Mouse (Mus musculus): ENCODE results near the gene C2cd5.

Gene C2cd5

DNA sequence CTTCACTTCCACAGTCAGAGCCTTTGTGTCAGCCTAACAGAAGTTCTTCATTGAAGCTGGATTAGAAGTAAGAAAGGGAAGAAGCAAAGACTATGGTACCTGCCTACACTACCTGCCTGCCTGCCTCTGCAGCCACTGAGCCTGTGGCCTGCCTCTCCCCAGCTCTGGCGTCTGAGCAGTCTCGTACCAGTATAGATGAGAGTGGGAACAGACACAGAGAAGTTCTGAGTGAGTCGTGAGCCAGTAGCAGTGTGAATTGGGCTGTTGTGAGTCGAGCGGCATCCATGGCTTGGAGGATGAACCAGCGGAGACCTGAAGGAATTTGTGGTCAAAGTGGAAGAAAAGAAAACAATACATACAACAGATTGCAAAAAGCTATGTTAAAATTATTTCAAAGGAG, 26.5 kb downstream of the C2cd5 start:
- no peak for DNase-seq (ENCODE audit: low spot score)

DNA sequence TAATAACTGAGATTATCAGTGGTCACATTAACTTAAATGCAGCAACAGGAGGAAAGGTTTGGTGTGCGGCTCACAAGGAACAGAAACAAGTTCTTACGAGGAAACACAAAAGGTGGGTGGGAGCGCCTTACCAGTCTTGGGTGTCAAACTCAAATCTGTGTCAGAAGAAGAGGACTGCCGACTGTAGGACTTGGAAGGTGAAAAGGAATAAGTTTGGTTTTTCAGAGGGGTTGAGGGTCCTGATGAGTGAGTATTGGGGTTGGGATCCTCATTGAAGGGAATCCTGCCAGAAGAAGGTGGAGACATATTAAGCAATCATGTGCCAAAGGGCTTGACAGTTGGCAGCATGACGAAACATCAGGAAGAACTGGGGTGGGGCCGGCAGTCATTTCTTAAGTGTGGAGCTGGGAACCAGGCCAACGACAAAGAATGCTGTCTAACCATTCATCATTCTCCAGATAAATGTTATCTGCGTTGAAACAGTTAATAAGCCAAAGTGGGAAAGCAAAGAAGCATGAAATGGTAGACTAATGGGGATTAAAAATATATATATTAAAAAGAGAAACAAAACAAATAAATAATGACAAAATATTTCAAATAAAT, 27.4 kb downstream of the C2cd5 start:
- DNase-seq (ENCODE audit: low spot score), result no peak

DNA sequence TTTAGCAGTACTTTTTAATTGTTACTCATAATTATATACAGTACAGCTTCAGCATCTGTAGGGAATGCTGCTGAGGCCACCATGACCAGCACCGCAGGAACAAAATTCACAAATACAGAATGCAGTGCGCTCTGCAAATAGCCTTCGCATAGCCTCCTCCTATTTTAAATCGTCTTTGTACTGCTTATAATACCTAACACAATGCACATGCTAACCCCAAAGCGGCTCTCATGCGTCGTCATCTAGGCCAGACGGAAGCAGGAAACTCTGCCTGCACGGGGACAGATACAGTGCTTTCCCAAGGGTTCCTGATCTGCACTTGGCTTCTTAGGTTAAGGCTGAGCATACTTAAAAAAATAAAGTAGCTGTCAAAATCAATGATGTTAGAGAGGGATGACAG, 29.2 kb downstream of the C2cd5 start:
- no peak for DNase-seq (ENCODE audit: low spot score)

DNA sequence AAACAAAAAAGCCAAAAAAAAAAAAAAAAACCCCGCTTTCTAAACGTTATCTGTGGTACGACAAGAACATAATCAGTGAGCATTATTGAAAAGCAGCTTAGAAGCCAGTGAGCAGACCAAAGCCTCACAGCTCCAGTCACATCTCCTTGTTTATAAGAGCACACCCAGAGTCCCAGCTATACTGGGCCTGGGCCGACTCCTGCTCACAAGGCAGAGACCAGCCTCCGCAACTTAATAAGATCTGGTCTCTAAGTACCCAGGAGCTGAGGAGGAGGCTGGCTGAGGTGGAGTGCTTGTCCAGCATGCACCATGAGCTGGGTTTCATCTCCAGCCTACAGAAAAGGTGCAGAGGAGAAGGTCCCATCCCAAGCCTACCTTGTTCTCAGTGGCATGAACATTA, 29.9 kb downstream of the C2cd5 start:
- no peak for DNase-seq (ENCODE audit: low spot score)

DNA sequence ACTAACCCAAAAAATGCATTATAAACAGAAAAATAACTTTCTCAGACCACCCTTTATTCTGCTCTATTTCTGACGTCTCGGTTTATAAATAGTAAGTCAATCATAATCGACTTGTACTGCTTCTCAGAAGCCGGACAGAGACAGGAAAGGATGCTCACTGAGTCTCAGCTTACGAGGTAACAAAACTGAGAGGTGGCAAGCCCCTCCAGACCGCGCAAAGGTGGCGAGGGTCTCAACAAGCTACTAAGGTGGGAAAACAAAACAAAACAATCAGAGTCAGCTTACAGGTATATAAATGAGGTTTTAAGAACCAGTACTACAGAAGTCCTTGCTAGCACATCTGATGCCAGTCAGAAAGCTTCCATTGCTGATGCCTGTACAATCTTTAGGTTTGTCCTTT, 30.3 kb downstream of the C2cd5 start:
- DNase-seq (ENCODE audit: low spot score), result no peak

DNA sequence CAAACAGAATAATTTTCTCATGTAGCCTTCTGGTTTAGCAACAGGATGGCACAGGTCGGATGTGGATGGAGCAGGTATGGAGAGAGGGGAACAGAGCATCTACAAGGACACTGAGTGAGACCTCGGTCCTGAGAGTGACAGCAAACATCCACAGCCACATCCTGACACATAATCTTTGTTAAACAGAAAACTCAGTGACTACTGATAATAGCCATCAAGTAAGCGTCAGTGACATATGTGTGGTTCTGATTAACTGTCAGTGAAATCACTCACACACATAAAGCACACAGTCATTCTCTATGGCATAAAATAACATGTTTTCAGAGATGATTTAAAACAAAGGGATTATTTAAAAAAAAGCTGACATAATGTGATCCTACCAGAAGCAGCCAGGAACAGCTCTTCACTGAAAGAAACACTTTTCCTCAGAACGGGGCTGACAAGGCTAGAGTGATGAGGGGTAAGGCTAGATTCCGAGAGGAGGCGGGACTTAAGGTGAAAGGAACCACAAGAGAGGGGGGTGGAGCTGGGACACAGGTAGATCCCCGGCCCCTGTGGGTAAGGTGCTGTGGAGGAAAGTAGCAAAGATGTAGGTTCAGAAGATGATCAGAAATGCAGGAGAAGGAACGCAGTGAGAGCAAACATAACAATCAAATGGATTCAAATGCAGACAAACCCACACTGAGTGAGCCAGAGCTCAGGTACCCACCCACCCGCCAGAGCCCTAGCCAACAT, 31.6 kb downstream of the C2cd5 start:
- DNase-seq (ENCODE audit: low spot score), result no peak

DNA sequence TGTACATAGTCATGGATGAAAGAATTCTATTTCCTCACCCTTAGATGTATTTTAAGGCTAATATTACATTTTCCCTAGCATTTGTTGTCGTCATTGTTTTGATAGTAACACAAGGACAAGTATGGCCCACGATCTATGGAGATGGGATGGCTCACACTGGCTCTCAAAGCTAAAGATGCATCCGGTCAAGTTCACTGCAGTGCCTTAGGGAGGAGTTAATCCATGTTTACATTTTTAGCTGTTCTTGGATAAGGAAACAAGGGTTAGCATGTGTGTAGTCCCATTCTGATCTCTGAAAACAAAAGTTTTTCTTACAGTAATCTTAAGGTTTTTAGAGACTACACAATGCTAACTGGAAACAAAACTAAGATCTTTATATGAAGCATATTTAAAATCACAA, 32.3 kb downstream of the C2cd5 start:
- DNase-seq (ENCODE audit: low spot score), result no peak

DNA sequence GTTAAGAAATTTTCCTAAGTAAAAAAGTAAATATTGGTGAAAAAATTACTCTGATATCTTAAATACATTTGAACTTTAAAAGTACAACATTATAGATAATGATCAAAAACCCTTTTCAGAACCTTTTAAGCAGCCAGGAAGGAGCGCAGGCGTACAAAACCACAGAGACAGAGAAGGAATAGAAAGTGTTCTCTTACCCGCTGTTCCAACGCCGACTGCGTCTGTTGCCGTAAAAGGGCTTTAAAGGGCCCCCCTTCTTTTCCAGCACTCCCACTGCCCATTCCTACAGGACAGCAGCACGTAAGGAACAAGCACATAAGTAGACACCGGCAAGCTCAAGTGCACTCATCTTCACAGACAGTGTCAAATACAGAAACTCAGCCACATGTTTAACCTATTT, 33.1 kb downstream of the C2cd5 start:
- DNase-seq (ENCODE audit: low spot score), result no peak

DNA sequence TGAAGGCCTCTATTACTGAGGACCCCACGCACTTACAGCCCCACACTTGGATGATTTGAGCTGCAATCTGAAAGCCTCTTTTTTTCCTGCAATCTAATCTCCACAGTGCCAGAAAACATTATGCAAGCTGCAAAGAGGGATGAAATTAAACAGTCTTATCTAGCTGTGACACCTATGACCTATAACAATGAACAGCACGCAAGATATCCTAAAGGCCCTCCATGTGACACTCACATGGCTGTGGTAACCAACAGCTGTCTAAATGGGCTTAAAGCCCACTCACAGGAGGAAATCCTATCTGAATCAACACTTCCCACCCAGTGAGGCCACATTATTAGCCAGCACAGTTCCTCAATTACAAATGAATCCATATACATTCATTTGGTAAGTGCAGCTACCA, 35.9 kb downstream of the C2cd5 start:
- DNase-seq (ENCODE audit: low spot score), result no peak

DNA sequence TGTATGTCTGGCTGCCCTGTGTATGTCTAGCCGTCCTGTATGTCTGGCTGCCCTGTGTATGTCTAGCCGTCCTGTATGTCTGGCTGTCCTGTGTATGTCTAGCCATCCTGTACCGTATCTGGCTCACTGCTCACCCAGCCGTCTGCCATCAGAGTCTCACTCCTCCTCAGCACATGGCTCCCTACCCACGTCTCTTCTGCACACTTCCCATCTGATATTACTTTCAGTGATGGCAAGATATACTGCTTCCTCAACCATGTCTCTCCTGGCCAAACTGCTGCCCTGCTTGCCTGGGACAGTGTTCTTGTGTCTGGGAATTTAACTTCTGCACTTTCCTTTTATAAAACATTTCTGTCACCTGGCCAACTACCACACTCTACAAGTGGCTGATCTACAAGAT, 42.3 kb downstream of the C2cd5 start:
- no peak for DNase-seq (ENCODE audit: low spot score)

DNA sequence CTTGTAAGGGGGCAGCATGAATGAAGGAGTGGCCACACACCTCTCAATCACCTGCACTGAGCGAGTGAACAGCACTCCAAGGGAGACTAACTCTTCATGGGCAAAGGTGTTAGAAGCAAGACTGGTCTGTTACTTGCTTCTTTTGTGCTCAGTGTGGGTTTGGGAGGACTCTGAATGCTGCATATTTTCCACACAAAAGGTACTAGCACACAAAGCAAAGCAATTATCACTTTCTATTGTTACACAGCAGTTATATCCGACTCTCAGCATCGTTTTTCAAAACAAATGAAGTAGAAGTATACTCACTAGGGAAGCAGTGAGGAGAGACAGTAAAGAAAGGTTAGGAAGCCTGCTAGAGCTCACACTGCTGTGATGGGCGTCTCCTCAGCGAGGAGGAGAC, 48.4 kb downstream of the C2cd5 start:
- DNase-seq (ENCODE audit: low spot score), result no peak

DNA sequence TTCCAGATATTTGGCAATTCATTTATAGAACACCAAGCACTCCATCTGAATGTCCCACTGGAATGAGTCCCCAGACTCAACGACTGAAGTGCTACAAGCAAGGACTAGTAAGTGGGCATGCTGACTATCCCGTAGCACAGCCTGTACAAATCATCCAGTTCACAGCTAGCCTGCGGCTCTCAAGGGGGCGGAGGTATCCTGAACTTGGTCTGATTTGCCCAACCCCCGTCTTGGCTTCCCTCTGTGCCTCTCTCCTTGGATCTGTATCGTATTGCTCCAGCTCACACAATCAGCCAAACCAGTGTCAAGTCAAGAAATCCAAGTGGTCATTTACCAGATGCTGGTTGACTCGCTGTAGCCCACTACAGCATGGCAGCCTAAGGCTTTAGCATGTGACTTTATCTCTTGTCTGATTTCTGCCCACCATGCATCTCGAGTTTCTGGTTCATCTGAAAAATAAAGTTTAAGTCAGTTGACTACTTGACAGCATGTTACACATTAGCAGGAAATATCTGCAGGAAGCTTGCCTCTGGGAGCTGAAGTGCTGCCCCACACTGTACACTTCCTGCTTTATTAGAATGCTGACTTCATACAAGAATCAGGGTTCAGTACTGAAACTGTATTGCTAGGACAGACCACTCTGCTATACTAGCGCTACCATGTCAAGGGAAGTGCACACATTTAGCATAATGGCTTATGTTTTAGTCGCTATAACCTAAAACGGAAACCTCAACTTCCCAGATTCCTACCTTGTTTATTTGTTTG, 50.0 kb downstream of the C2cd5 start:
- no peak for DNase-seq (ENCODE audit: low spot score)

DNA sequence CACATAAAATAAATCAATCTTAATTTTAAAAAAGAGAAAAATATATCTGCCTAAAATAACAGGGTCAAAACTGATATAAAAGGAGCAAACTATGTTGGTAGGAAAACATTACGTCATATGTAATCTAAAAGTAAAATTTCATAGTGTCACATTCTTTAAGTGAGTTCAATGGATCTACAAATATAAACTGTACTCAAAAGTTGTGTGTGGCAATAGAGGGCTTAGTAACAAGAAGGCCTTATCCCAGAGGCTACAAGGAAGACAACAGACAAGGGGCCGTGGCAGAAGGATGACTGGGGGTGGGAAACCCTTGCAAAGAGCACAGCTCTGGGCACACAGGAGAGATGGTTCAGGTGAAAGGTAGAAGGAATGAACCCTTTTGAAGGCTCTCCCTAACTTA, 50.8 kb downstream of the C2cd5 start:
- no peak for DNase-seq (ENCODE audit: low spot score)

DNA sequence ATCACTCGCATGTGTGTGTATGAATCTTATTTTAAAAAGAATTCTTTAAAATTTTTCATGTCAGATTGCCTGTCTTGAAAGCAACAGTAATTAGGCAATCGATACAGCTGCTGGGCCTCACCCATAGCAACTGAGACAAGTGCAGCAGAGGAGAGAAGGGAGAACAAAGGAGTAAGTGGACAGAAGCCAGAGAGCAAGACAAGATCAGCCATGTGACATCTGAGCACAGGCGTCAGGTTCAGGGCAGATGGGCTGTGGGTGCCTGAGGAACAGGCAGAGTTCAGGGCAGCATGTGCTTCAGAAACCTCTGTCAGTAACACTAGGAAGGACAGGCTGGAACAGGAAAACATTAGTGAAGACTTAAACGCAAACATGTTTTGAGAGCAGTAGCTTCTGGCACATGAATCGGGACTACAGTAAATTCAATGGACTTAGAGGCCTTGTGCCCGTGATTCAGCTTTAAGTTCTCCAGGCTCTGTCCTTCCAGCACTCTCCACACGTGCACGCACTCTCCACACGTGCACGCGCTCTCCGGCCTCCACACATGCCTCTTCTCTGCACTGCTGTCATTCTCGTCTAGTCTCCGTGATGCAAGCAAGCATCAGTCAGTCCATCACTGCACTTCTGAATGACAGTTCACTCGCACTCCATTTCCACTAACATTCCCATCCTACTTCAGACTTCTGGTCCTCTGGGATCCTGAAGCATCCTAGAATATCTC, 52.2 kb downstream of the C2cd5 start:
- DNase-seq (ENCODE audit: low spot score), result no peak

DNA sequence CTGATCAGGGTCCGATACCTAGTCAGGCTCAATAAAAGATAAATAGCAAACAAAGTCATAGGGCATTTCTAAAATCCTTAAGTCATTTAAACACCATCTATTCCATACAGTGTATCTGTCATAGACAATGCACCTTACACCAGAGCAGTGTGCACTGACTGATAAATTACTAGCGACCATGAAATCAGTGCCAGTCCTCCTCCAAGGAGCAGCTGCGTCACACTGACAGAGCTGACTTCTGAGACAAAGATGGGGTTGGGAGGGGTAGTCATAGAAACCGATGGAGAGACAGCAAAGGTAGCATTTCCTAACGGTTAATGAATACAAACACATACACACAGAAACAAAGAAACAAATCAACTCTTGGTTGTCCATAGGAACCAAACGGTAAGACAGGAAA, 58.4 kb downstream of the C2cd5 start:
- no peak for DNase-seq (ENCODE audit: low spot score)

DNA sequence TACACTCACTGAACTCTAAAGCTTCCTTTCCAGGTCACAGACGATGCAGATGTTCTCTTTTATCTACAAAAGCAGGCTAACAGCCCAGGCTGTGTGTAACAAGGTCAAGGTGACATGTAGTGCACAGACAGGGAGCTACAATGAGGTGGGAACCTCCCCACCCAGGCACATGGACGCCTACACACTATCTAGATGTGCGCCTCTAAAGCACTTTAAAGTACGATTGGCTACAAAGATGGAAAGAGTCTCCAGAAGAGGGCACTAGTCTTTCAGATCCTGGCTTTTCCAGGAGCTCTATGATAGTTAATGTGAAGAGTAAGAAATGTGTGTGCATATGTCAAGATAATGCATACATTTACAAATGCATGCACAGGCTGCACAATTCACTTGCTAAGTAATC, 64.7 kb downstream of the C2cd5 start:
- DNase-seq (ENCODE audit: low spot score), result no peak

DNA sequence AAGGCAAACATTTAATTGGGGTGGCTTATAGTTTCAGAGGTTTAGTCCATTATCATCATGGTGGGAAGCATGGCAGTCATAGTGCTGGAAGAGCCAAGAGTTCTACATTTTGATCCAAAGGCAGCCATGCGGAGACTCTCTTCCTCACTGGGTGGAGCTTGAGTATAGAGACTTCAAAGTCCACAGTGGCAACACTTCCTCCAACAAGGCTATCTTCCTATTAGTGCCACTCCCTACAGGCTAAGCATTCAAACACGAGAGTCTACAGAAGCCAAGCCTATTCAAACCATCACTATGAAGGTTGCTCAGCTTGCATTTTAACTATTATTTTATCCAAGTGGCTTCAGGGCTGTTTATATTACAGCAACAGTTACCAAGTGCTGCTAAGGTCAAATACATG, 65.4 kb downstream of the C2cd5 start:
- DNase-seq (ENCODE audit: low spot score), result no peak

DNA sequence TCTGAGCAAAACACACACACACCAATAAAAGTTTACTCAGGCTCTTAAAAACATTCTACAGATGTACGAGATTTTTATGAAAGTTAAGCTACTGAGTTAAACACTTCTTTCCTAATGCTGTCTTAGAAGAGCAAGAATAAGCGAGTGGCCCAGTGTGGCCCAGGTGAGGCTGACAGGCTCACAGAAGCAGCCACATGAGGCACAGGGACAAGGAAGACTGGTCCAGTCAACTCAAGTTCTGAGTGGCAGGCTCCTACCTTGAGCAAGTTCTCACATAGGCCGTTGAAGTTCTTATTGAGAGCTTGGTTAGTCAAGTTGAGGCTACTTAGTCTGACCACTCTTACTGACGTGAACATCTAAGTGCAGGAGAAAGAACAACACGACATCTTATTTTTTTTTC, 69.4 kb downstream of the C2cd5 start:
- no peak for DNase-seq (ENCODE audit: low spot score)

DNA sequence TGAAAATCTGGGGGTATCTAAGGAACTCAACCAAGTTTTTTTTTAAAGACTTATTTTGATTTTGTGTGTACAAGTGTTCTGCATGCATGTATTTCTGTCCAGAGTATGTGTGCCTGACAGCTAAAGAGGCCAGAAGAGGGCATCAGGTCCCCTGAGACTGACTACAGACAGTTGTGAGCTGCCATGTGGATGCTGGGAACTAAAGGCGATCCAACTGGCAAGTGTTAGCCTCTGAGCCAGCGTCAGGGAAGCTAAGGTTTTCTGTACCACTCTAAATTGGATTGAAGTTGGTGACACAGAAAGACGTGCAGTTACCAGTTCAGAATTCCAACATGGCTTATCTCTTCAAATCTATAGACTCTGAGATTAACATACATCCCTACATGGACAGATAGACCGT, 72.0 kb downstream of the C2cd5 start:
- no peak for DNase-seq (ENCODE audit: low spot score)

DNA sequence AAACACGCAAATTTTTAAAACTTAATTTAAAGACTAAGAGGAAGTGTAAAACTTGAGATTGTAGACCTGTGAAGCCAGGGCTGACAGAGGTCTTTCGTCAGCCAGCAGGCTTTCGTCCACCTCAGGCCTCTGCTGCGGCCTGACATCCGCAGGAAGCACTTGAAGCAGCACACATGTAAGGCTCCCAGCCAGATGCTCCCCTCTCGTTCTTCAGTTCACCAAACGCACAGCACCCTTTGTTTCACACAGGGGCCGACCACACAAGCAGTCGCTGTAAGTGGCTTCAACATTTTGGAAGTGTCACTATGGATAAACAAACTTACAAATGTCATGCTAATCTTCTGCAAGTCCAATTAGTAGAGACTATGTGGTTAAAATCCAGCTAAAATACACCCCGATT, 72.5 kb downstream of the C2cd5 start:
- DNase-seq (ENCODE audit: low spot score), result no peak

DNA sequence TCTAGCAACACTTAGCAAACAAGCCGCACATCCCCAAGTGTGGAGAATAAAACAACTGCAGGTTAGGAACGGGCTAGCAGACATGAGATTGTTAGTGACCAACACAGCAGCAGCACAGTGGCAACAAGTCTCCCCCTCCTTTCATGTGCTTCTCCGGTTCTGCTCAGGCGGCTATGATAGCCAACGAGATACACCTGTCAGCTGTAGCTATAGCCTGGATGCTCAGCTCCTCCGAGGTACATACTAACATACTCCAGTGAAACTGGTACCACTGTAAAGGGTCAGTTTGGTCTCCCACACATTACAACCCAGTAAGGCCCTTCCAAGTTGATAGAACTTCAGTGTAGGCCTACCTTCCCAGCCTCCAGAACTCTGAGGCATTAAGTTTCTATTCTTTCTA, 76.2 kb downstream of the C2cd5 start:
- no peak for DNase-seq (ENCODE audit: low spot score)

DNA sequence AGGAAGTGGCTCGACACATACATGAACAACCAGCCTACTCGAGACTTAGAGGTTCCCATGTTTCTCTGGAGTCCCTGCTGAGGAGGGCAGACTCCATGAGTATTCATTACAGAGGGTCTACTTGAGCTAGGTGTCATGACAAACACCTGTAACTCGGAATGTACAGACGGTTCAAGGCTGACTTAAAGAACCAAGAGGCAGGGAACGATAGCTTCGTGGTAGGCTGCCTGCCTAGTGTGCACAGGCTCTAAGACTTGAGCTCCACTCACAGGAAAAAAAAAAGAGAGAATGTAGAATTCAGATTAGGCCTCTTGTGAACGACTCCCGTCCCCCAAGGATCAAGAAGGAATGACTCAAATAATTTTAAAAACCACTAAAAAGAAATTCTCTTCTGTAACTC, 78.2 kb downstream of the C2cd5 start:
- DNase-seq (ENCODE audit: low spot score), result no peak

DNA sequence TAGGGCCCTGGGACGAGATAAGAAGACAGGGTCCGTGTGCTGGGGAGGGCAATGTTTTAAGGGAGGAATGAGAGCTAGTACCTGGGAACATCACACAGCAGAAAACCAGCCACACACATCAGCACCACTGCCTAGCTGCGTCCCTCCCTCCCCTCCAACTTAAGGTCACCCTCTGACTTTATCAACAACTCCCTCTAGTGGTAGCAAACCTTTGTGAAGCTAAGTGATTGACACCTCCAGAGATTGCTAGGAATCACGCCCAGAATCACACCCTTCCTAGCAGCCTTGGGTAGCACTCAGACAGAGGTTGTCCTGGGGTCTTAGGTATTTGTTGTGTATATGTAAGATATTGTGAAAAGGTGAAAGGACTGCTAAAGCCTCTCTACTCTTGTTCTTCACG, 79.3 kb downstream of the C2cd5 start:
- no peak for DNase-seq (ENCODE audit: low spot score)
